Mouse (Mus musculus) limb, embryonic 10.5 days (tissue): Measurements from ENCODE around the gene Ssh1. TPM values are rescaled to one million over a fixed set of nuclear protein-coding genes. Genes with fewer than 3 reads are reported as not detected.
A peak's percentile ranks its signal among the peaks of the same experiment; 100 is the strongest.

Experiments used
- DNase-seq: peaks from one replicate; pipeline ENCODE4 v3.0.0-alpha.2; 2017; ENCODE audit warnings: low spot score
- H3K27ac ChIP-seq: fragments of 300-500 bp; sonication (generic); 2 replicates; pipeline ENCODE4 v1.5.1; 2016; ENCODE audit warnings: mild to moderate bottlenecking
- H3K27me3 ChIP-seq: fragments of 300-500 bp; sonication (generic); 2 replicates; pipeline ENCODE4 v1.6.1; 2016; ENCODE audit warnings: low read depth, mild to moderate bottlenecking; ENCODE audit not compliant: poor library complexity, severe bottlenecking
- H3K36me3 ChIP-seq: fragments of 300-500 bp; sonication (generic); 2 replicates; pipeline ENCODE4 v1.6.1; 2016; ENCODE audit warnings: mild to moderate bottlenecking, moderate library complexity
- H3K4me1 ChIP-seq: fragments of 300-500 bp; sonication (generic); 2 replicates; pipeline ENCODE4 v1.6.1; 2016
- H3K4me3 ChIP-seq: fragments of 300-500 bp; sonication (generic); 2 replicates; pipeline ENCODE4 v1.5.1; 2016; ENCODE audit warnings: mild to moderate bottlenecking, moderate library complexity
- H3K9me3 ChIP-seq: fragments of 300-500 bp; sonication (generic); replicated peaks from 2 replicates; pipeline ENCODE4 v1.6.1; 2016; ENCODE audit warnings: mild to moderate bottlenecking
- WGBS: fragments of 180-500 bp; shearing (Covaris S2); methylation state at CpG from one replicate; pipeline ENCODE4 v1.1.7; 2016; 5-methylcytosine and 5-hydroxymethylcytosine counted together
- polyA plus RNA-seq: library from polyadenylated mRNA; unstranded; fragments of >200 nt; fragmentation: Nextera tagmentation; extraction: Ambion mirVana; gene quantifications from 2 replicates; pipeline ENCODE4 v1.2.1, GENCODE M21; 2016

The Ssh1 gene
- polyA plus RNA-seq, 1 experiment from 2014 or later: 16.4 TPM

GRCm38 (mm10) chr5:113989437-113990024, 4.2 kb downstream of the Ssh1 start:
- WGBS: 89% methylated on average over 20 of the region's 20 CpGs
- H3K27ac ChIP-seq: no peak overlapping the region

GRCm38 (mm10) chr5:113986182-113986961, 7.3 kb downstream of the Ssh1 start:
- Histone ChIP-seq H3K27me3 (no peaks in the 10 kb centered on the region), H3K9me3 (no peaks in the 10 kb centered on the region), H3K4me1 (peaks cover 38% of the 10 kb centered on the region), H3K27ac (peak overlapping the region; percentile 22; the same call in 1 of the 2 replicates), H3K36me3 (peaks cover 52% of the 10 kb centered on the region), H3K4me3 (no peak overlapping the region)
- no peak for DNase-seq
- WGBS: 29% methylated on average over 9 of the region's 9 CpGs

More at GRCm38 (mm10) chr5:113989437-113990024, 4.2 kb downstream of the Ssh1 start:
- Histone ChIP-seq H3K9me3 (no peaks in the 10 kb centered on the region), H3K4me1 (peaks cover 50% of the 10 kb centered on the region), H3K27me3 (no peaks in the 10 kb centered on the region), H3K36me3 (peaks cover 37% of the 10 kb centered on the region), H3K4me3 (no peak overlapping the region)
- DNase-seq: no peak

GRCm38 (mm10) chr5:113985737-113986136, 8.0 kb downstream of the Ssh1 start:
- no peak for DNase-seq
- Histone ChIP-seq H3K4me3 (no peak overlapping the region), H3K4me1 (peaks cover 32% of the 10 kb centered on the region), H3K27ac (peak overlapping the region; percentile 22; the same call in 1 of the 2 replicates), H3K36me3 (peaks cover 57% of the 10 kb centered on the region), H3K9me3 (no peaks in the 10 kb centered on the region), H3K27me3 (no peaks in the 10 kb centered on the region)
- 77% methylated on average over 2 of the region's 2 CpGs for WGBS

- no peaks in the 10 kb centered on the region for H3K9me3 ChIP-seq
- no peak for DNase-seq
- H3K27me3 ChIP-seq: no peaks in the 10 kb centered on the region
- H3K36me3 ChIP-seq: peaks cover 48% of the 10 kb centered on the region
- WGBS: 92% methylated on average over 13 of the region's 13 CpGs
- H3K4me3 ChIP-seq: no peak overlapping the region
- peaks cover 36% of the 10 kb centered on the region for H3K4me1 ChIP-seq
- no peak overlapping the region for H3K27ac ChIP-seq
Observed at GRCm38 (mm10) chr5:113984025-113984740, 9.5 kb downstream of the Ssh1 start.

GRCm38 (mm10) chr5:113983541-113983940, 10.2 kb downstream of the Ssh1 start:
- H3K9me3 ChIP-seq: no peaks in the 10 kb centered on the region
- no peak for DNase-seq
- no peak overlapping the region for H3K4me3 ChIP-seq
- H3K27ac ChIP-seq: no peak overlapping the region
- 73% methylated on average over 6 of the region's 6 CpGs for WGBS
- peaks cover 36% of the 10 kb centered on the region for H3K4me1 ChIP-seq
- peaks cover 46% of the 10 kb centered on the region for H3K36me3 ChIP-seq
- H3K27me3 ChIP-seq: no peaks in the 10 kb centered on the region

- H3K4me3 ChIP-seq: no peak overlapping the region
- H3K9me3 ChIP-seq: no peaks in the 10 kb centered on the region
- H3K27me3 ChIP-seq: no peaks in the 10 kb centered on the region
- no peak overlapping the region for H3K27ac ChIP-seq
- no peak for DNase-seq
- 83% methylated on average over 8 of the region's 8 CpGs for WGBS
- H3K4me1 ChIP-seq: peaks cover 35% of the 10 kb centered on the region
- H3K36me3 ChIP-seq: peaks cover 52% of the 10 kb centered on the region
Observed at GRCm38 (mm10) chr5:113981843-113982242, 11.9 kb downstream of the Ssh1 start.

GRCm38 (mm10) chr5:113981171-113981570, 12.5 kb downstream of the Ssh1 start:
- Histone ChIP-seq H3K4me1 (peaks cover 28% of the 10 kb centered on the region), H3K36me3 (peaks cover 56% of the 10 kb centered on the region), H3K4me3 (no peak overlapping the region), H3K9me3 (no peaks in the 10 kb centered on the region), H3K27ac (no peak overlapping the region), H3K27me3 (no peaks in the 10 kb centered on the region)
- DNase-seq: no peak
- WGBS: 87% methylated on average over 6 of the region's 6 CpGs

GRCm38 (mm10) chr5:113980511-113980910, 13.2 kb downstream of the Ssh1 start:
- H3K4me1 ChIP-seq: peaks cover 27% of the 10 kb centered on the region
- peaks cover 52% of the 10 kb centered on the region for H3K36me3 ChIP-seq
- no peaks in the 10 kb centered on the region for H3K9me3 ChIP-seq
- 86% methylated on average over 1 of the region's 1 CpGs for WGBS
- no peak overlapping the region for H3K27ac ChIP-seq
- DNase-seq: no peak
- H3K27me3 ChIP-seq: no peaks in the 10 kb centered on the region
- H3K4me3 ChIP-seq: no peak overlapping the region

GRCm38 (mm10) chr5:113977309-113977708, 16.4 kb downstream of the Ssh1 start:
- Histone ChIP-seq H3K27me3 (no peaks in the 10 kb centered on the region), H3K27ac (no peak overlapping the region), H3K9me3 (no peaks in the 10 kb centered on the region), H3K4me3 (no peak overlapping the region), H3K4me1 (peaks cover 50% of the 10 kb centered on the region), H3K36me3 (peaks cover 45% of the 10 kb centered on the region)
- 84% methylated on average over 8 of the region's 8 CpGs for WGBS
- no peak for DNase-seq

GRCm38 (mm10) chr5:113976597-113976996, 17.1 kb downstream of the Ssh1 start:
- WGBS: 87% methylated on average over 8 of the region's 8 CpGs
- peaks cover 46% of the 10 kb centered on the region for H3K4me1 ChIP-seq
- no peak overlapping the region for H3K27ac ChIP-seq

GRCm38 (mm10) chr5:113975538-113976215, 18.0 kb downstream of the Ssh1 start:
- DNase-seq: no peak
- H3K9me3 ChIP-seq: no peaks in the 10 kb centered on the region
- WGBS: 66% methylated on average over 9 of the region's 9 CpGs
- H3K4me1 ChIP-seq: peaks cover 46% of the 10 kb centered on the region
- 0 out of 2 replicates have a peak overlapping the region, but pooled peaks have one; percentile 34 for H3K27ac ChIP-seq
- no peaks in the 10 kb centered on the region for H3K27me3 ChIP-seq
- peaks cover 35% of the 10 kb centered on the region for H3K36me3 ChIP-seq
- H3K4me3 ChIP-seq: no peak overlapping the region

More at GRCm38 (mm10) chr5:113976597-113976996, 17.1 kb downstream of the Ssh1 start:
- Histone ChIP-seq H3K4me3 (no peak overlapping the region), H3K36me3 (peaks cover 42% of the 10 kb centered on the region), H3K27me3 (no peaks in the 10 kb centered on the region), H3K9me3 (no peaks in the 10 kb centered on the region)
- no peak for DNase-seq

- no peak for DNase-seq
- H3K27ac ChIP-seq: peak overlapping the region; percentile 34; the same call in 1 of the 2 replicates
- H3K4me3 ChIP-seq: no peak overlapping the region
Observed at GRCm38 (mm10) chr5:113974576-113974975, 19.1 kb downstream of the Ssh1 start.

More at GRCm38 (mm10) chr5:113974576-113974975, 19.1 kb downstream of the Ssh1 start:
- no peaks in the 10 kb centered on the region for H3K27me3 ChIP-seq
- no peaks in the 10 kb centered on the region for H3K9me3 ChIP-seq
- H3K36me3 ChIP-seq: peaks cover 46% of the 10 kb centered on the region
- 72% methylated on average over 15 of the region's 15 CpGs for WGBS
- H3K4me1 ChIP-seq: peaks cover 37% of the 10 kb centered on the region
